Comparison of ENCODE assay signal across 8 mouse cellular contexts in the genomic region with DNA sequence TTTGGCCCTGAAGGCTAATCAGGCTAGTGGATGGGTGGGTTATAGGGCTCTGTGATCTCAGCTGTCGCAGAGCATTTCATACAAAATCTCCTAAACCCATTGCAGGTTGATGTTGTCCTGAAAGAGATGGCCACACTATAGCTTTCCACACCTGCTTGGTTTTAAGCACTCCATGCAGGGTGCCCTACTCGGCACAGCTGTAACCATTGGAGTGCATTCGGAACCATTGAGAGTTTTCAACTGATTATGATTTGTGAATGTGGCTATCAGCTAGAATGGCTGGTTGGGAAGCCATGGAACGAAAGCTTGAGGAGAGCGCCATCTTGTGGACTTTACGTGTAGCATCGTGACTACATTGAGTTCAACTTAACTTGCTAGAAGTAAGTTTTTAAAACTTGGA.
DNase-seq lines count a peak whose midpoint lies in the region; ATAC-seq and TF ChIP-seq lines count a peak whose summit lies in the region.

No protein-coding gene starts in this region.

- WGBS in heart, postnatal 0 days, result 16% methylated on average over 7 of the region's 7 CpGs
- 19% methylated on average over 7 of the region's 7 CpGs for WGBS in heart, embryonic 12.5 days
- 18% methylated on average over 7 of the region's 7 CpGs for WGBS in forebrain, embryonic 15.5 days
- 15% methylated on average over 7 of the region's 7 CpGs for WGBS in large intestine, adult 2 months

- no peak for ATAC-seq in heart, postnatal 0 days (ENCODE audit: insufficient read depth, low read depth)
- no peak for ATAC-seq in heart, embryonic 12.5 days (ENCODE audit: insufficient number of reproducible peaks, low FRiP score)
- ATAC-seq in forebrain, embryonic 15.5 days (replicated peaks), result 0 out of 2 replicates have a peak, but pooled peaks have one; percentile 35
- ATAC-seq in megakaryocyte, adult 5-6 weeks (ENCODE audit: poor library complexity, severe bottlenecking), result peak; percentile 65

- no peaks in the 10 kb centered on the region for H3K9me3 ChIP-seq in heart, postnatal 0 days (replicated peaks; ENCODE audit: control insufficient read depth, low read length)
- no peaks in the 10 kb centered on the region for H3K9me3 ChIP-seq in heart, embryonic 12.5 days (replicated peaks)
- no peaks in the 10 kb centered on the region for H3K9me3 ChIP-seq in forebrain, embryonic 15.5 days

- no peak overlapping the region for H3K4me3 ChIP-seq in heart, postnatal 0 days (ENCODE audit: low read depth, low read length)
- H3K4me3 ChIP-seq in heart, embryonic 12.5 days, result no peak overlapping the region
- no peak overlapping the region for H3K4me3 ChIP-seq in forebrain, embryonic 15.5 days

- H3K4me2 ChIP-seq in heart, postnatal 0 days (ENCODE audit: low read depth, low read length), result no peak overlapping the region
- H3K4me2 ChIP-seq in heart, embryonic 12.5 days, result no peak overlapping the region
- H3K4me2 ChIP-seq in forebrain, embryonic 15.5 days (replicated peaks), result no peak overlapping the region

- TF ChIP-seq POLR2A in brain, embryonic 14.5 days (IDR thresholded peaks at IDR 0.05; ENCODE audit: borderline replicate concordance, extremely low read depth, insufficient read depth, insufficient read length, poor library complexity, severe bottlenecking), result no peak

- H3K36me3 ChIP-seq in heart, postnatal 0 days (replicated peaks; ENCODE audit: control insufficient read depth, insufficient read depth, low read length), result no peaks in the 10 kb centered on the region
- H3K36me3 ChIP-seq in heart, embryonic 12.5 days, result no peaks in the 10 kb centered on the region
- H3K36me3 ChIP-seq in forebrain, embryonic 15.5 days, result no peaks in the 10 kb centered on the region

- no peak overlapping the region for H3K27ac ChIP-seq in heart, postnatal 0 days (ENCODE audit: low read depth)
- no peak overlapping the region for H3K27ac ChIP-seq in heart, embryonic 12.5 days (ENCODE audit: poor library complexity, severe bottlenecking)
- no peak overlapping the region for H3K27ac ChIP-seq in forebrain, embryonic 15.5 days (replicated peaks)

- no peaks in the 10 kb centered on the region for H3K4me1 ChIP-seq in heart, postnatal 0 days (ENCODE audit: control insufficient read depth, insufficient read depth)
- H3K4me1 ChIP-seq in heart, embryonic 12.5 days (replicated peaks), result peaks cover 8% of the 10 kb centered on the region
- no peaks in the 10 kb centered on the region for H3K4me1 ChIP-seq in forebrain, embryonic 15.5 days

- DNase-seq in heart, postnatal 0 days (ENCODE audit: low spot score), result peak; percentile 80
- peak; percentile 84 for DNase-seq in CD4-positive, CD25-positive, alpha-beta regulatory T cell, adult 2 months (ENCODE audit: low read depth, low spot score)
- peak; percentile 83 for DNase-seq in brain, embryonic 14.5 days (ENCODE audit: low read depth)
- peak; percentile 54 for DNase-seq in large intestine, adult 2 months (ENCODE audit: low read depth, low spot score)
- DNase-seq in spleen, postnatal 36 days (ENCODE audit: low spot score in 2 of 2), result peak; percentile 37 to 51

- peak; percentile 90 for TF ChIP-seq CTCF in heart, postnatal 0 days (IDR thresholded peaks at IDR 0.05; ENCODE audit: low read depth)
- peak; percentile 77; the same call in 1 of the 2 replicates for TF ChIP-seq CTCF in brain, embryonic 14.5 days (IDR thresholded peaks at IDR 0.05; ENCODE audit: borderline replicate concordance, extremely low read depth, insufficient read depth, insufficient read length)

- no peak for TF ChIP-seq EP300 in heart, postnatal 0 days (IDR thresholded peaks at IDR 0.05; ENCODE audit: low read depth)

- no peak overlapping the region for H3K9ac ChIP-seq in heart, postnatal 0 days (replicated peaks; ENCODE audit: low read depth, low read length)
- no peak overlapping the region for H3K9ac ChIP-seq in heart, embryonic 12.5 days
- H3K9ac ChIP-seq in forebrain, embryonic 15.5 days (replicated peaks), result no peak overlapping the region

- H3K27me3 ChIP-seq in heart, postnatal 0 days (ENCODE audit: control insufficient read depth, insufficient read depth, low read length), result no peaks in the 10 kb centered on the region
- peaks cover 5% of the 10 kb centered on the region; the same call in 1 of the 2 replicates for H3K27me3 ChIP-seq in heart, embryonic 12.5 days (replicated peaks)
- H3K27me3 ChIP-seq in forebrain, embryonic 15.5 days, result 0 out of 2 replicates have a peak, but pooled peaks cover 6% of the 10 kb centered on the region

Comparison
In these comparisons a context has a peak if more than half of its experiments do, and no peak if none do; other contexts are left out.
1. ATAC-seq: peak in forebrain, embryonic 15.5 days (single experiment) and megakaryocyte, adult 5-6 weeks (single experiment); none in heart, postnatal 0 days (single experiment) and heart, embryonic 12.5 days (single experiment).
2. Peak in every context shown above with its lines, with median percentiles within 50 percentile points of each other: DNase-seq.